Mouse (Mus musculus) ovary, adult 18-20 months (tissue): Measurements from ENCODE around the gene Ccdc182.

Experiments
- DNase-seq: peaks from one replicate; pipeline ENCODE4 v3.0.0; 2022; ENCODE audit warnings: low spot score, mixed read lengths

Gene Ccdc182

GRCm38 (mm10) chr11:88328813-88329595, 35.1 kb downstream of the Ccdc182 start:
- DNase-seq: no peak

GRCm38 (mm10) chr11:88330799-88331198, 36.9 kb downstream of the Ccdc182 start:
- peak; percentile 73 for DNase-seq

- DNase-seq: no peak
Measured at GRCm38 (mm10) chr11:88331722-88332121, 37.9 kb downstream of the Ccdc182 start.

- no peak for DNase-seq
Measured at GRCm38 (mm10) chr11:88332309-88332934, 38.6 kb downstream of the Ccdc182 start.

GRCm38 (mm10) chr11:88334893-88335292, 41.0 kb downstream of the Ccdc182 start:
- no peak for DNase-seq

- DNase-seq: no peak
Measured at GRCm38 (mm10) chr11:88337926-88338325, 44.1 kb downstream of the Ccdc182 start.
